Mouse (Mus musculus): Measurements from ENCODE around the gene Gpc4. TPM values are rescaled to one million over a fixed set of nuclear protein-coding genes. Genes with fewer than 3 reads are reported as not detected.

Gene Gpc4
- 48.4 and 50.8 TPM in 2 replicates for polyA plus RNA-seq (2015; fragmentation: Nextera tagmentation; extraction: Ambion mirVana)

GRCm38 (mm10) chrX:52164738-52165554 lies at the start of gene Gpc4:
Gene Gpc4, minus strand, starts transcription at chrX:52165252.
- peak; percentile 93 for ATAC-seq (ENCODE audit: low read depth)
- Histone ChIP-seq H3K4me2 (ENCODE audit: low read depth, low read length) (peak within 1 kb of the TSS; percentile 67), H3K4me3 (ENCODE audit: low read length) (peak within 1 kb of the TSS; percentile 56)

GRCm38 (mm10) chrX:52212846-52213245 lies 47.8 kb upstream of the Gpc4 start:
- Histone ChIP-seq H3K4me1 (replicated peaks; ENCODE audit: control insufficient read depth, insufficient read depth, low read length) (peaks cover 7% of the 10 kb centered on the region; the same call in 1 of the 2 replicates), H3K4me3 (ENCODE audit: low read length) (no peak overlapping the region), H3K36me3 (ENCODE audit: control insufficient read depth, insufficient read depth, low read length) (no peaks in the 10 kb centered on the region), H3K27ac (ENCODE audit: low read length) (no peak overlapping the region), H3K27me3 (ENCODE audit: control insufficient read depth, insufficient read depth, low read depth, low read length) (no peaks in the 10 kb centered on the region), H3K9me3 (ENCODE audit: control insufficient read depth, low read length) (no peaks in the 10 kb centered on the region), H3K4me2 (ENCODE audit: low read depth, low read length) (no peak overlapping the region), H3K9ac (ENCODE audit: low read length) (no peak overlapping the region)
- 49% methylated on average over 4 of the region's 4 CpGs for WGBS
- peak; percentile 66; the same call in 1 of the 2 replicates for ATAC-seq (ENCODE audit: low read depth)

More at GRCm38 (mm10) chrX:52164738-52165554, at the start of gene Gpc4:
- H3K9ac ChIP-seq (ENCODE audit: low read length) = peak within 1 kb of the TSS; percentile 75
- peaks cover 6% of the 10 kb centered on the region for H3K4me1 ChIP-seq (replicated peaks; ENCODE audit: control insufficient read depth, insufficient read depth, low read length)
- no peaks in the 10 kb centered on the region for H3K27me3 ChIP-seq (ENCODE audit: control insufficient read depth, insufficient read depth, low read depth, low read length)
- H3K27ac ChIP-seq (ENCODE audit: low read length) = peak within 1 kb of the TSS; percentile 46
- H3K9me3 ChIP-seq (ENCODE audit: control insufficient read depth, low read length) = no peaks in the 10 kb centered on the region
- H3K36me3 ChIP-seq (ENCODE audit: control insufficient read depth, insufficient read depth, low read length) = no peaks in the 10 kb centered on the region
- WGBS = 21% methylated on average over 55 of the region's 76 CpGs

GRCm38 (mm10) chrX:52199836-52200235 lies 34.8 kb upstream of the Gpc4 start:
- Histone ChIP-seq H3K9me3 (ENCODE audit: control insufficient read depth, low read length) (no peaks in the 10 kb centered on the region), H3K4me1 (replicated peaks; ENCODE audit: control insufficient read depth, insufficient read depth, low read length) (no peaks in the 10 kb centered on the region), H3K9ac (ENCODE audit: low read length) (no peak overlapping the region), H3K4me2 (ENCODE audit: low read depth, low read length) (no peak overlapping the region), H3K27ac (ENCODE audit: low read length) (no peak overlapping the region), H3K4me3 (ENCODE audit: low read length) (no peak overlapping the region), H3K36me3 (ENCODE audit: control insufficient read depth, insufficient read depth, low read length) (no peaks in the 10 kb centered on the region), H3K27me3 (ENCODE audit: control insufficient read depth, insufficient read depth, low read depth, low read length) (no peaks in the 10 kb centered on the region)
- ATAC-seq (ENCODE audit: low read depth) = no peak
- 31% methylated on average over 6 of the region's 6 CpGs for WGBS

GRCm38 (mm10) chrX:52193311-52193968 lies 28.4 kb upstream of the Gpc4 start:
- H3K4me1 ChIP-seq (replicated peaks; ENCODE audit: control insufficient read depth, insufficient read depth, low read length) = 0 out of 2 replicates have a peak, but pooled peaks cover 2% of the 10 kb centered on the region
- WGBS = 22% methylated on average over 4 of the region's 4 CpGs
- H3K4me3 ChIP-seq (ENCODE audit: low read length) = no peak overlapping the region
- H3K9me3 ChIP-seq (ENCODE audit: control insufficient read depth, low read length) = no peaks in the 10 kb centered on the region
- H3K27me3 ChIP-seq (ENCODE audit: control insufficient read depth, insufficient read depth, low read depth, low read length) = no peaks in the 10 kb centered on the region; the same call in 1 of the 2 replicates
- no peak overlapping the region for H3K9ac ChIP-seq (ENCODE audit: low read length)
- H3K4me2 ChIP-seq (ENCODE audit: low read depth, low read length) = peak overlapping the region; percentile 32
- no peak overlapping the region for H3K27ac ChIP-seq (ENCODE audit: low read length)
- peak; percentile 23; the same call in 1 of the 2 replicates for ATAC-seq (ENCODE audit: low read depth)
- no peaks in the 10 kb centered on the region for H3K36me3 ChIP-seq (ENCODE audit: control insufficient read depth, insufficient read depth, low read length)

- no peak for ATAC-seq (ENCODE audit: low read depth)
- Histone ChIP-seq H3K4me2 (ENCODE audit: low read depth, low read length) (no peak overlapping the region), H3K36me3 (ENCODE audit: control insufficient read depth, insufficient read depth, low read length) (no peaks in the 10 kb centered on the region), H3K27me3 (ENCODE audit: control insufficient read depth, insufficient read depth, low read depth, low read length) (no peaks in the 10 kb centered on the region; the same call in 1 of the 2 replicates), H3K9ac (ENCODE audit: low read length) (no peak overlapping the region), H3K9me3 (ENCODE audit: control insufficient read depth, low read length) (no peaks in the 10 kb centered on the region), H3K4me1 (replicated peaks; ENCODE audit: control insufficient read depth, insufficient read depth, low read length) (0 out of 2 replicates have a peak, but pooled peaks cover 2% of the 10 kb centered on the region), H3K4me3 (ENCODE audit: low read length) (no peak overlapping the region), H3K27ac (ENCODE audit: low read length) (no peak overlapping the region)
- WGBS = 35% methylated on average over 4 of the region's 4 CpGs
Measured at GRCm38 (mm10) chrX:52189094-52189493, 24.0 kb upstream of the Gpc4 start.

GRCm38 (mm10) chrX:52183551-52184442 lies 18.7 kb upstream of the Gpc4 start:
- Histone ChIP-seq H3K4me2 (ENCODE audit: low read depth, low read length) (no peak overlapping the region), H3K27ac (ENCODE audit: low read length) (no peak overlapping the region), H3K9ac (ENCODE audit: low read length) (no peak overlapping the region), H3K9me3 (ENCODE audit: control insufficient read depth, low read length) (no peaks in the 10 kb centered on the region), H3K4me3 (ENCODE audit: low read length) (no peak overlapping the region), H3K36me3 (ENCODE audit: control insufficient read depth, insufficient read depth, low read length) (no peaks in the 10 kb centered on the region), H3K4me1 (replicated peaks; ENCODE audit: control insufficient read depth, insufficient read depth, low read length) (no peaks in the 10 kb centered on the region), H3K27me3 (ENCODE audit: control insufficient read depth, insufficient read depth, low read depth, low read length) (no peaks in the 10 kb centered on the region; the same call in 1 of the 2 replicates)
- ATAC-seq (ENCODE audit: low read depth) = no peak
- 54% methylated on average over 5 of the region's 5 CpGs for WGBS

GRCm38 (mm10) chrX:52181401-52181800 lies 16.3 kb upstream of the Gpc4 start:
- Histone ChIP-seq H3K9ac (ENCODE audit: low read length) (no peak overlapping the region), H3K27me3 (ENCODE audit: control insufficient read depth, insufficient read depth, low read depth, low read length) (no peaks in the 10 kb centered on the region), H3K4me1 (replicated peaks; ENCODE audit: control insufficient read depth, insufficient read depth, low read length) (no peaks in the 10 kb centered on the region), H3K4me3 (ENCODE audit: low read length) (no peak overlapping the region), H3K9me3 (ENCODE audit: control insufficient read depth, low read length) (no peaks in the 10 kb centered on the region), H3K36me3 (ENCODE audit: control insufficient read depth, insufficient read depth, low read length) (no peaks in the 10 kb centered on the region), H3K4me2 (ENCODE audit: low read depth, low read length) (no peak overlapping the region), H3K27ac (ENCODE audit: low read length) (no peak overlapping the region)
- ATAC-seq (ENCODE audit: low read depth) = no peak
- 63% methylated on average over 2 of the region's 2 CpGs for WGBS

- Histone ChIP-seq H3K4me1 (replicated peaks; ENCODE audit: control insufficient read depth, insufficient read depth, low read length) (no peaks in the 10 kb centered on the region), H3K9ac (ENCODE audit: low read length) (no peak overlapping the region), H3K27ac (ENCODE audit: low read length) (no peak overlapping the region), H3K27me3 (ENCODE audit: control insufficient read depth, insufficient read depth, low read depth, low read length) (no peaks in the 10 kb centered on the region), H3K9me3 (ENCODE audit: control insufficient read depth, low read length) (no peaks in the 10 kb centered on the region), H3K4me2 (ENCODE audit: low read depth, low read length) (no peak overlapping the region), H3K36me3 (ENCODE audit: control insufficient read depth, insufficient read depth, low read length) (no peaks in the 10 kb centered on the region), H3K4me3 (ENCODE audit: low read length) (no peak overlapping the region)
- 39% methylated on average over 4 of the region's 4 CpGs for WGBS
- no peak for ATAC-seq (ENCODE audit: low read depth)
Measured at GRCm38 (mm10) chrX:52177067-52177466, 12.0 kb upstream of the Gpc4 start.
